Mouse (Mus musculus) CD4-positive, CD25-positive, alpha-beta regulatory T cell, adult 2 months (primary cell): ENCODE data around the gene Bgn.

ENCODE experiments used
- DNase-seq: peaks from one replicate; pipeline ENCODE4 v3.0.0-alpha.2; 2012; ENCODE audit warnings: low read depth, low spot score

Bgn gene

DNA sequence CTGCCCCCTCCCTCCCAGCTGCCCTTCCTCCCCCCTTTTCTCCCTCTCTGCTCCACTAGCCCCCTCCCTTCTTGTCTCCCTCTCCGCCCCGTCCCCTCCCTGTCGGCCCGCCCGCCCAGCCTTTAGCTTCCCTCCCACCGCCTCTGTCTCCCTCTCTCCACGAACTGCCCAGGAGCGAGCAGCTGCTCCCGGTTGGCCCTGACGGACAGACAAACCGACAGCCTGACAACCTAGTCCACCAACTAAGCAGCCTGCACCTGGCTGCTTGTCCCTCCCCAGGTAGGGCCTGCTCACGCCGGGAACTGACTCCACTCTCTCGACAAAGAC lies at the start of gene Bgn:
Bgn (plus strand) TSS at position 119 of the 327 bp plus-strand sequence.
- DNase-seq = no peak

DNA sequence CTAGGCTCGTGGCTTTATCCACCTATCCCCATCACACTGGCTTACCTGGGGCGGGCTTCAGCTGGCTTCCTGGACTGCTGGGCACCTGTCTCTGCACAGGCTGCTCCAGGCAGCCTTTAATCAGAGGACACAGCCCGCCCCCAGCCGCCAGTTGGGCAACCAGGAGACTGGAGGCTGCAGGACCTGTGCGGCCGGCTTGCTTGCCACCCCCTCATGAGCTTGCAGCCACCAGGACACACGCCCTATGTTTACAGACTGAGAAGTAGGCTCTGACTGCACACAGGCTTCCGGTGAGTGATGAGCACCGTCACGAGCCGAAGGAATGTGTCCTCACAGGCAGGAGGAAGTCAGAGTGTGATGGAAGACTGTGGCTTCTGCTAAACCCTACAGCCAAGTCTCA lies 48.1 kb upstream of the Bgn start, which contains the start of gene Trex2:
Trex2 (minus strand) TSS at position 93 of the 400 bp plus-strand sequence.
- DNase-seq = no peak

DNA sequence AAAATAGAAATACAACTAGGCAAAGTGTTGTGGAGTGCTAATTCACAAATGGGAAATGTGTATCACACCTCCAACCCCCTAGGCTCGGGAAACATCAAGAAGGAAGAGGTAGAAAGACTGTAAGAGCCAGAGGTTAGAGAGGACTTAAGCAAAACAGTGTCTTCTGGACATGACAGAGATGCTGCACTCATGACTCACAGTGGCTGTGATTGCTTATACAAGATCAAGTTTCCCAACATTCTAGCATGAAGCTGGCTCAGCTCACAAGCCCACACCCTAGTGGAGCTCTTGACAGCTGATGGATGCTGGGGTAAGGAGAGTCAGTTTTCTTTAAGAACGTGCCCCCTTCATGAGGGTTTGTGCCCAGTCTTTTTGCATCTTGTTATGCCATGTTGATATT lies 42.0 kb upstream of the Bgn start:
- no peak for DNase-seq

DNA sequence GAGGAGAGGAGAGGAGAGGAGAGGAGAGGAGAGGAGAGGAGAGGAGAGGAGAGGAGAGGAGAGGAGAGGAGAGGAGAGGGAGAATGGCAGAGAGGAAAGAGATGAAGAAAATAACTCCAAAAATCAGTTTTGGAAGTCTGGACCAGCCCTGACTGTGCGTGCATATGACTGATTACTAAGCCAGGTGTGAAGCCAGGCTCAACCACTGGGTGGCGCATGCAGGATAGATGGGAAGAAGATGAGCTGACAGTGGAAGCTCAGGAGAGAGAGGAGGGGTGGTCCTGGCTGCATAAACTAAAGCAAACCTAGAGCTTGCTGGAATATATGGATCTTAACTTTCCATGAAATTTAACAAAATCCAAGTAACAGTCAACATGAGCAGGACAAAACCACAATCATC lies 31.5 kb upstream of the Bgn start:
- DNase-seq = peak; percentile 71

DNA sequence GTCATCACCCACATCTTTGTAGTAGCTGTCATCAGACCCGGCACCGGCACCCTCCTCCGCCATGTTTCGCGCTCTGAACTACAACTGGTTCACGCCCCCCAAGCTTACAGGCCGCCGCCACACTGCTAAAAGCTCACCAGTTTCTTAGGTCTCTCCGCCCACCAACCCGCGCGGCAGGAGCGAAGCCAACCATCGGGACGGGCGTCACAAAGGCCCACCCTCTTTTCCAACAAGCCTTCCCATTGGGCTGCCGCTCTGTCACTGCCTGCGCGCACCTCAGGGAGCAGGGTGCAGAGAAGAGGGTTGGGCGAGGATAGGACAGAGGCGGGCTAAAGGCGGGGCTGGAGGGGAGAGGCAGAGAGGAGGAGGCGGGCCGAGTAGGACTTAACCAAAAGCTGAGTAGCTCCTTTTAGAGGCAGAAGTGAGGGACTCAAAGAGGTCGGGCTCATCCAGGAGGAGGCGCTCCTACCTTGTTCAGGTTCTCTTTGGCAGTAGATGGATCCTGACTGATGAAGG lies 24.5 kb upstream of the Bgn start, which contains the start of gene Haus7:
Haus7 (minus strand) TSS at position 168 of the 516 bp plus-strand sequence.
- DNase-seq = peak; percentile 95

DNA sequence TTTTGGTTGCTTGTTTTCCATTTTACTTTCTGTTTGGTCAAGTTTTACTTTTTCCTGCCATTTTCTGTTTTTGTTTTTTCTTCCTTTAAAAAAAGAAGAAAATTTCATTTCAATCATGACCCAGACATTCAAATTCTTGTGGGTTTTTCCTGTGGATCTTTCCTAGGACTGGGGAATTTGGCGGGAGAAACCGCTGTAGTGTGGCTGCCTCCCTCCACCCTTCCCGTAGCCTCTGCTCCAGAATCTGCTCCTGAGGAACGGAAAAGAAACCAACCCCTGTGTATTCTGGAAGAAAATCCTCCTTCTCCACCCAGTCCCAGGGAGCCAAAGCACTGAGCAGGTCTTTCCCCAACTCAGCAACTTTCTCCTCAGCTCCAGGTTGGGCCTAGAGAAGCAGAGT lies 22.6 kb upstream of the Bgn start:
- DNase-seq = no peak

DNA sequence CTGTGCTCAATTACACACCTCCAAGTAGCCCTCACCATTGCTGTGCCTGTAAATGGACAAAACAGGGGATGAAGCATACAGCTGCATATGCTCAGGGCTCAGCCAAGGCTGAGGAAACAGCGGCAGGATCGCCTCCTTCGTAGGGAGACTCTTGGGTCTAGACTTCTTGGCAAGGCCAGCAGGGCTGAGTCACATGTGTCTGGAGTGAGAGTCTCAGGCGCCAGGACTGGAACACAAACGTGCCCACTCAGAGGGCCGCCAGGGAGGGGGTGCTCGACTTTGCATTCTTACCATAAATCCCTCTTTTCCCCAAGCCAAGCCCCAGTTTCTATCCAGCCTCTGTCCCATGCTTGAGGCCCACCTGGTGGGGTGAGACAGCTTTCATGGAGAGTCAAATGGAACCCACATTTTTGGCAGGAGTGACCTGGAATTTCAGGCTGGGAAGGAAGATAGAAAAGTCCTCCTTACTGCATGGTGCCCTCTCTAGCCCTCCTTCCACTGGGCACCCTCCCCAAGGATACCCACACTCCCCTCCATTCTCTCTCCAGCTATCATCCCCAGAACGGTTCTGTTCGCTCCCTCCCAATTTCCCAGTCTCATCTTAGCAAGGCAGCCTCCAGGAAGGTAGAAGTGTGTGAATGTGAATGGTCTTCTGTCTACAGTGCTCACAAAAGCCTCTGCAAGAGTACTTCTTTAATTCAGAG lies 17.8 kb upstream of the Bgn start:
- no peak for DNase-seq

DNA sequence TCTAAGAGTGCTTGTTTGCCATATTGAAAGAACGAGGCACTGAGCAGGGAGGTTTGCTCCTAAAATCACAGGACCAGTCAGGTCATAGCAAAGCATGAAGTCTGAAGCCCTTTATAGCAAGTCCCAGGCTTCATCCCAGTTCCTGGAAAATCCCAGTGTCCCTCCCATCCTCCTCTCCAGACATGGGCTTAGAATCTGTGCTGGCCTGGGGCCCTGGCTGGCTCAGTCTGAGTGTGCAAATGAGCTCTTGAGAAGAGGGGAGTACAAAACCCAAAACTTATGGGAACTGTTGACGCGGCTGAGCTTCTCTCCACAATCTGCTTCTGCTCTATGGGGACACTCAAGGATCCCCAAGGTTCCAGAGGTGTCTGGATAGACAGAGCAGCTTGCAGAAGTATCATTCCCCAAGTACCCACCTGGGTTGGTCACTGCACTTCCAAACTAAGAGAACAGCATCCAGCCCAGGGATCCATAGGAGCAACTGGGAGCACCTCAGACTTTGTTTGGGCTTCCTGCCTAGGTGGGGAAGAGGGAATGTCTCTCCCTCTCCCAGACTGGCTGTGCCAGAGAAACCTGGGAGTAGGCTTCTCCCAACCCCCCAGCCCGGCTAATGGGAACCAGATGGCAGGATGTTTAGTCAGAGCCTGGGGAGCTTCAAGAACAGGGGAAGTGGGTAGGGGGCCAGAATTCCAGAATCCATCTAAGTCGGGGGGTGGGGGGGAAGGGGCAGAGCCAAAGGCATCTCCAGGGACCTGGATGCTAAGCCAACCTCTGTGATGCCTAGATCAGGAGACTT lies 15.8 kb upstream of the Bgn start:
- no peak for DNase-seq

DNA sequence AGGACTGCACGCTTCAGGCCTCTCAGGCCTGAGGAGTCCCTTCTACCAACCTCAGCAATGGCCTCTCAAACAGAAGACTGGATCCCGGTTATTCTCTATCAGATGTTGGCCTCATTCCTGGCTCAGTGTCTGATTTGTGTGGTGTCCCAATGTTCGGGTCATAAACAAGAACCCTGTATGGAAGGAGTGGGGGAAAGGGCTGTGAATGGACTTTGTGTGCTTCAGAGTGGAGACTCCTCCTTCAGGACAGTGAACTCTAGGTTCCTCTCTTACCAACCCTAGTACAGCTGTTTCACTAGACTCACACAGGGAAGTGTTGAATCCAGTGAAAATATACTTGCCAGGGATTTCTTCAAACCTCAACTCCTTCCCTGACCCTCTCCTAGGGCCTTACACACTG lies 15.1 kb upstream of the Bgn start:
- no peak for DNase-seq

DNA sequence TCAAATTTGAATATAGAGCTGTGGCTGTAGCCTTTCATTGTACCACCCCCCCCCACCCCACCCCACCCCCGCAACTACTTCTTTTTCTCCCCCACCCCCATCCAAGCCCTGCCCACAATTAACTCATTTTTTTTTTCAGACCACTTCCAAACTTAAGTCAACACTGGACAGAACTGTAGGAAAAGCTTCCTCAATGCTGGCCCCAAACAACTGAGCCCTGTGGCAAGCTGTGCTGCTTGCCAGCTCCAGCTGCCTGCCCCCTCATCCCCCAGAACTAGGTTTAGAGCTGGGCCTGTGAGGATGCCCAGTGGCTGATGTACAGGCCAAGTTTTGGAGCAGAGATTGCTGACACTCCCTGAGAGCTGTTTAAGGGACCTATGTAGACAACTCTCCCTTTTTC lies 14.7 kb upstream of the Bgn start:
- no peak for DNase-seq

DNA sequence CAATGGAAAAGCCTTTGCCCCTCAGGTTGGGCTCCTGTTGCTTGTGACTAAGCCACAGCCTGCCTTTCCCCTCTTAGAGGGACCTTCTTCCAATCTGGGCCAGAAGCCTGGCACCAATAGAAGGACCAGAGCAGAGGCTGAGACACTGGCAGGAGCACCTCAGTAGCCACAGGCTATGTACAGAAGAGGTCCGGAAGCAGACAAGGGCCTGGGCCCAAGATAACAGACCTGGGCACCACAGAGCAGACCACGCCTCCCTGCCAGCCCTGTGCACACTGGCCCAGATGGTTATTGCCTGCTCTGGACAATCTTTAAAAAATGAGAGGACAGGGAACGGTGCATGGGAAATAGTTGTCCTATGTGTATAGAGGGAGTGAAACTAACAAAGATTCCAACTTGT lies 11.6 kb upstream of the Bgn start:
- no peak for DNase-seq

DNA sequence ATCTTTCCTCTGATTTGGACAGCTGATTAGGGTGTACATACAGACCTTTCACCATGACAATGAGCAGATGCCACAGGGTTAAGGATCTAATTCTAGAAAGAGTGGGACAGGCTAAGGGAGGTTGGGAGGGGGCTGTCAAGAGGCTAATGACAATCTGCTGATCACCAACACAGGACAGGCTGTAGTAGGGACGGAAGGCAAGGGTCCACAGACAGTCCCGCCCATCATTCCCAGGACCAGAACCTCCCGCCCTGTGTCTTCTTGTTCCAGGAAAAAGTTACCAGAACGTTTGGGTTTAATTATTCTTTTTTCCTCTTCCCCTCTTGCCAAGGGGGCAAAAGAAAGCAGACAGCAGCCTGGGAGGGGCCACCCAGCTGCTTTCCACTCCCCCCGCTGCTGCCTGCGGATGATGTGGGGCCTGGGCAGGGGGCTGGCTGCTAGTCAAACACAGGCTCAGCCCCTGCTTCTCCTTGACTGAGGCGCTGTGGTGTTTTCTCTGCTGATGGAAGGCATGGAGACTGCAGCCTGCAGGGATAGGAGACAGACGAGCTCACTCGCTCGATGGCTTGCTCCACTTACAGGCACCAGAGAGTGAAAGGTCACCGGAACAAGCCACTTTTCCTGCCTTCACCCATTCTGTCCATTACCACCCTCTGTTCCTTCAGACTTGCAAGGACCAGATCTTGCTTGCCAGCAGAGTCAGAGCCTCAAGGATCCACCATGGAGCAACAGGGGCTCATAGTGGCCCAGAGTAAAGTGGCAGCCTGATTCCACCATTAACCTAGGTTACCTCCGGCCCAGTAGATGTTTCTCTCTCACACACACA lies 8.8 kb upstream of the Bgn start:
- DNase-seq = no peak

DNA sequence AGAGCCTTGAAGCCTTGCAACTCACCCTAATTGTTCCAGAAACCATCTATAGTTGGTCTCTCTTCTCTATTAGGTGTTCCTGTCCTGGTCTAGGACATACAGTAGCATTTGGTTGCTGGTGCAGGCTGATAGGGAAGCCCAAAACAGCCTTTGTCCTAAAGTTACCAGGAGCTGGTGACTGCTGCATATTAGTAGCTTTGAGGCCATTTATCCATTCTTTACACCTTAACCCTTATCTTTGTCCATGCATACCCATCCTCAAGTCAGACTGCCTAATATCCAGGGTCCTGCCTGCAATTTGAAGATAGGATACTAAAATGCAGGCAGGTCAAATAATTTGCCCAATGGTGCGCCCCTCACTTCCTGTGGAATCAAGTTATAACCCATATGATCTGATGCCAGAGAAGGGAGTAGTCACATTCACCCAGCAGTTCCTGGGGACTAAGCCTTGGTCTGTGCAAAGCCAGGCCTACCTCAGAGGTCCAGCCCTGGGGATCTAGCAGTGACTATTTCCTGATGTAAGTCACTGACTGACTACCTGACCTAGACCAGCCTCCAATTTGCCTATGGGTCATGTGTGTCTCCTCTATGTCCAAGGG lies 7.6 kb upstream of the Bgn start:
- DNase-seq = no peak

DNA sequence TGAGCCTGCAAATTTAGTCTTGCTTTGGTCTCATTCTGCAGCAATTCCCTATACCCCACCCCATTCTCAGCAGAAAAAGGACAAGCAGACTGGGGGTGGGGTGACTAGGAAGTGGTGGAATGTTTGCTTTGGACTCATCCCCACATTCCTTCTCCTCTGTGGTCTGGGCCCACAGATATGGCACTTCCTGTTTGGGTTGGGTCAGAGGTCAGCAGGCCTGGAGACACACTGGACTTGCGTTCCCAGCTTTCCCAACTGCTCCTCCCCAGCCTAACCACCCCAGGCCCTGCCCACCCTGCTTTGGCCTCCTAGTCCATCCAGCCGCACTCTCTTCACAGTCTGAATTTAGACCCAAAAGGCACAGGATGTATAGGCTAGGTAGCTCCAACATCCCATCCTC lies 6.8 kb upstream of the Bgn start:
- DNase-seq = no peak

DNA sequence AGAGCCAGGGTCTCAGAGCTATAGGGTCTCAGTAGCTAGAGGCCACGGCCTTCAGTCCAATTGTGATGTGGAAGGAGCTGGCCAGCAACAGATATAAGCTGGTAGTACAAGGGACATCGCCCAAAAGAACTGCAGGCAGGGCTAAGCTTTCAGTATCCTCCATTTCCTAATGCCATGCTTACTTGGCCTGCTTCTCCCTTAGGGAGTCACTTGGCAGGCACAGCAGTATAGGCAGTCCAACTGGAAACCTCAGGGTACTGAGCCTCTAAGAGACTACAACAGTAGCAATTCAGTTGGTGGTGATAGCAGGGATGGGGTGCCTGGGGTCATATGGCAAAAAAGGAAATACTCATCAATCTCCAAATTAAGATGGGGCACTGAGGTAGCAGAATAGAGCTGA lies 5.9 kb upstream of the Bgn start:
- no peak for DNase-seq

DNA sequence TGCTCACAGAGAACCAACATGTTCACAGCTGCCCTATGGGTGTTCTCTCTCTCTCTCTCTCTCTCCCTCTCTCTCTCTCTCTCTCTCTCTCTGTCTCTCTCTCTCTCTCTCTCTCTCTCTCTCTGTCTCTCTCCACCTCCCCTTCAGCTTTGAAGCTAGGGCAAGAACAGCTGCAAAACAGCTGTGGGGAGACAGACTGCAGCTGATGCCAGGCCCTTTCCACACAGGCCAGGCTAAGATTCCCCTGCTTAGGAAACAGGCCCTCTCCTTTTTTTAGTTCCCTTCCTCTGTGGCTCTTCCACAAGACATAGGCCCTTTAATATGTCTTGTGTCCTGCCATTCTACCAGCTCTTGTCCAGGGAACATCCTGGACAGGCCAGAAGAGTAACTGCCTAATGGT lies 3.7 kb upstream of the Bgn start:
- DNase-seq = no peak

DNA sequence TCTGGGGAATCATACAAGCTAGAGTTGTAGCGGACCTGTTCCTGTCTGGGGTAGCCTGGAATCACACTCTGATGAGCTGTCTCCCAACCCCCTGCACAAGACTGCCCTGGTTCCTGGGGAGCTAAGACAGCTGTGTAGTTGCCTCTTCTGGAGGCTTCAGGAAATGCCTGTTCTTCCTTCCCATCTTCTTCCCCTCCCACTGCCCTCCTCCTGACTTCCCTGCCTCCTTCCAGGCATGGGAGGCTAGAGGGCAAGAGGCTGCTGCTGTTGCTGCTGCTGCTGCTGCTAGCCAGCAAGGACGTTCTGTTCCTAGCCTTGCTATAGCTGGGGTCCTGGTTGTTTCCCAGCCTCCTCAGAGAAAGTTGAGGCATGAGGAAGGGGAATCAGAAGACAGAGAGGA lies 3.1 kb upstream of the Bgn start:
- no peak for DNase-seq

DNA sequence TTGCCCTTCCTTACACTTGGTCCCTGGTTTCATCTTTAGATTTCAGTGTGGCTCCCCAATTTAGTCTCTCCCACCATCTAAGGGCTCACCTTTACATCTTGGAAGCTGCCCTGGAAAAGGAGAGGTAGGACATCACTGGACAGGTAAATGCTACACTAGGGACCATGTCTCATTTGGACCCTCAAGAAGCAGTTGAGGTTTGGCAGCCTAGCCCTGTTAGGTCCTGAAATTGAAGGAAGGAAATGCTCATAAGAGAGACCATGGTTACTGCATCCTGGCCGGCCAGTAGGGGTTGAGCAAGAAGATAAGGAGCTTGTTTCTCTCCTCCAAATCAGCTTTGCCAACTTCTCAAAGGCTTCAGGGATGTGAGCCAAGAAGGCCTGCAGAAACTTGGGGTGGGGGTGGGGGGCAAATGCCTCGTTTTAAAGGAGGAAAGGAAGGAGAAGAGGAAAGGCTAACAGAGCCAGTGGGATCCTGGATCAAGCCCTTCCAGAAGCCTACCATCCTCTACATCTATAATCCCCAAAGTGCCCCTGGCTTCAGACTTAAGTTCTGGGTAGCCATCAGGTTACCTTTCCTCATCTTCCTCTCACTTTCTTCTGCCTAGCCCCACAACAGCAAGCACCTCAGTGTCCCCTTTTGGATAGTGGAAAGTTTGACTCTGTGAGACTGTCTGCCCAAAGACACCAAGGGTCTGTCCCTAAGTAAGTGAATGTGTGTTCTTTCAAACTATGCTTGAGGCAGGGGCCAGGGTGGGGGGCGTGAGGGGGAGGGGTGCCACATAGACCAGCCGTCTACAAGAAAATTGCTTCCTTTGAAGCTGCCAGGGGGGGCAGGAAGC lies 539 bp upstream of the Bgn start:
- DNase-seq = no peak

DNA sequence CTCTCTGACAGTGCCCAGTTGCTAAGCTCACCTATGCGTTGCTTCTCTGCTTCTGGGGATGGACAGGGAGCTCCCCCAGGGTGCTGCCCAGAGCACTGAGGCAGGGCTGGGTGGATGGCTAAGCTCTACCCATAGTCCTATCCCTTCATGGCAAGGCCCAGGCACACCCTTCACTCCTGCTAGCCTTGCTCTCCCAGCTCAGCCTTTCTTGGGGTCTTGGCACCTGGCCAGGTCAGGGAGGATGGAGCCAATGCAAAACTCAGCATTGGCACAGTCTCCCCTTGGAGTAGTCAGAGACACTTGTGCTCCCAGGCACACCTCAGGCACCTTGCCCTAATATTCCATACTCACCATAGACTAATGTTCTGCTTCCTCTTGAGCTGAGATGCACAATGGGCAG lies 674 bp downstream of the Bgn start:
- no peak for DNase-seq

DNA sequence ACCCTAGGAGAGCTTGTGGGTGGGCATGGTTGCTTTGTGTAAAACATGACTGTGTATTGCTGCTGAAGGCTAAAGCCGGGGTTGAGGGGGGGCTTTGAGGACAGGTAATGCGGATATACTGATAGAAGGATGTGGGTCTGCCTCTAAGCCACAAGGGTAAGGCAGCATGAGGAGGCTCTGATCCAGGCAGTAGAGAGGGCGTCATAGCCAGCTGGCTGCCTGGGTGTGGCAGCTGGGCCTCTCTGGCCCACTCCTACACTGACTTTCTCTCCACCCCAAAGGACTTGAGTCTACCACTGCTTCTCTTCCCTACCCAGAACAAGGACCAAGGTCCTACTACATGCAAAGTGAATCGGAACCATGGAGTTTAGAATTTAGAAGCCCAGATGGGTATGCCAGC lies 1.5 kb downstream of the Bgn start:
- DNase-seq = no peak

DNA sequence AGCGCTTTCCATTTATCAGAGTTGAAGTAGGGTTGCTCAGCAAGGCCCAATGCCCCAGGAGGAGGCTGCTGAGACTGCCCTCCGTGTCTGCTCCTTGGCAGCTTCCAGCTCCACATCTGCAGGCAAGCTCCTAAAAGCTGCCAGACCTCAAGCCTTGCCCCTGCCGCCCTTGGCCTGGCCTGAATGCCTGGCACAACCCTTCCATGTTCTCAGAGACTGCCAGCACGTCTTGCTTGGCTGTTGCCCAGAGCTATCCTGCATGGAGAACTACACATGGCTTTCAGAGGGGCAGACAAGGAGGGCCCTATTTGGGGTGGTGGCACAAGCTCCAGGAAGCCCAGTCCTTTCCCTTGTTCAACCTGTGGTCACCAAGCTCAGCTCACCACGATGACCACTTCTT lies 3.5 kb downstream of the Bgn start:
- DNase-seq = no peak
